Mouse (Mus musculus) CH12F3 (cell line): Measurements from ENCODE around the gene Nrip3.

Experiments used
- in situ Hi-C: fragments of 300-500 bp; cut with MboI; formaldehyde crosslinking; loops from 2 replicates; pipeline ENCODE4 v1.14.3; 2020; ENCODE audit warnings: low sequenced_read_pairs

Gene Nrip3

GRCm38 (mm10) chr7:109708961-109709382, 72.9 kb downstream of the Nrip3 start:
- in situ Hi-C loops: no loop called here
